Mouse (Mus musculus) kidney, adult 2 months (tissue): ENCODE results near the gene Sycp2. TPM values are rescaled to one million over a fixed set of nuclear protein-coding genes. Genes with fewer than 3 reads are reported as not detected.

Experiments
- DNase-seq: peaks from one replicate; pipeline ENCODE4 v3.0.0; 2021
- H3K27ac ChIP-seq: fragments of 200-500 bp; 2 replicates; pipeline ENCODE4 v1.5.1; 2012; ENCODE audit warnings: low read depth, low read length, control low read depth, inconsistent platforms; ENCODE audit not compliant: insufficient read depth
- H3K27me3 ChIP-seq: fragments of 200-500 bp; replicated peaks from 2 replicates; pipeline ENCODE4 v1.6.1; 2012; ENCODE audit warnings: mild to moderate bottlenecking, moderate library complexity, low read length, inconsistent platforms; ENCODE audit not compliant: control insufficient read depth, insufficient read depth
- H3K36me3 ChIP-seq: fragments of 200-500 bp; 2 replicates; pipeline ENCODE4 v1.6.1; 2012; ENCODE audit warnings: mild to moderate bottlenecking, moderate library complexity, low read length, inconsistent platforms; ENCODE audit not compliant: control insufficient read depth, insufficient read depth
- H3K4me1 ChIP-seq: fragments of 200-500 bp; 2 replicates; pipeline ENCODE4 v1.6.1; 2011; ENCODE audit warnings: low read length; ENCODE audit not compliant: control insufficient read depth, insufficient read depth
- H3K4me3 ChIP-seq: fragments of 200-500 bp; 2 replicates; pipeline ENCODE4 v1.5.1; 2011; ENCODE audit warnings: mild to moderate bottlenecking, low read depth, low read length, control low read depth; ENCODE audit not compliant: insufficient read depth
- CTCF ChIP-seq: fragments of 200-500 bp; conservative IDR thresholded peaks from 2 replicates; pipeline ENCODE4 v1.5.1; 2011; ENCODE audit warnings: low read depth, mild to moderate bottlenecking, control low read depth, low read length, moderate library complexity, mixed read lengths; ENCODE audit not compliant: insufficient read depth, insufficient read length
- POLR2A ChIP-seq: fragments of 200-500 bp; IDR thresholded peaks from one replicate; pipeline ENCODE4 v1.6.1; 2011; ENCODE audit warnings: low read depth, low read length, control low read depth
- WGBS: fragments of 180-500 bp; shearing (Covaris S2); methylation state at CpG from one replicate; pipeline ENCODE4 v1.1.7; 2018; 5-methylcytosine and 5-hydroxymethylcytosine counted together
- polyA plus RNA-seq: library from polyadenylated mRNA; depleted of rRNA; stranded (reverse); fragments of >200 nt; gene quantifications from 2 replicates; pipeline ENCODE4 v1.2.3, GENCODE M21; 2012

Sycp2 gene
- polyA plus RNA-seq, 1 experiment, result not detected

DNA sequence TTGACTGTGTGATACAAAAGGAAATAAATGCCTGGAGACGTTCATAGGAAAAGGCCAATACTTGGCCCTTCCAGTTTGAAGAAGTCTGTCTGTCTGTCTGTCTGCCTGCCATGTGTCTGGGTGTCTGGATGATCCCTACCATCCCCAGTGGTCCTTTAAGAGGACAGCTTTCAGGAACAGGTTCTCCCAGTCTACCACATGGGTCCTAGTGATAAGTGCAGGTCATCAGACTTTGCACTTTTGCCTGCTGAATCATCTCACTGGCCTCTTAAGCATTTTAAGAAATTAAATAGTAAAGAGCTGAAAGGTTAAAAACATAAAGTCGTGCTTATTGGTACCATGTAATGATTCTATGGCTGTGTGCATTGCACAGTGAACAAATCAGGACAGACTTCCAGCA lies 26.0 kb upstream of the Sycp2 start:
- no peaks in the 10 kb centered on the region for H3K4me1 ChIP-seq
- H3K27ac ChIP-seq, result no peak overlapping the region
- TF ChIP-seq CTCF, result no peak
- TF ChIP-seq POLR2A, result no peak
- H3K27me3 ChIP-seq, result no peaks in the 10 kb centered on the region
- no peak for DNase-seq
- H3K4me3 ChIP-seq, result no peak overlapping the region
- 67% methylated on average over 2 of the region's 2 CpGs for WGBS
- no peaks in the 10 kb centered on the region for H3K36me3 ChIP-seq

DNA sequence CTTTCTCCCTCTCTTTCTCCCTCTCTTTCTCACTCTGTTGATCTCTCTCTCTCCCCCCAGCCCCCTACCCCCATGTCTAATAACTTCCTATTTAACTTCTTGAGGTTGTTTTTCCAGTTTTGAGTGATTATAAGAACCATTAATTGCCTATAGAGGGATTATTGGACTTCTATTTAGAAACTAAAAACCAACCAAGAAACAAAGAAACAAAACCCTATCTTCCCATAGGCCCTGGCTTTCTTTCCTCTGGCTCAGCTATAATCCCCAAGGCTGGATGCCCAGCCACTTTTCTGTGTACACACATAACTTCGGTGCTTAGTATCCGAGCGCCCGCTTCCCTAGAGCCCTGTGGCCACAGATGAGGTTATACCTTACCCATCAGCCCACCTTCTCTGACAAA lies 22.7 kb upstream of the Sycp2 start, which contains the start of gene Cdh26:
Gene Cdh26, plus strand, starts transcription at position 301 of the 400 bp plus-strand sequence.
- WGBS, result 96% methylated on average over 4 of the region's 4 CpGs
- H3K4me3 ChIP-seq, result no peak within 1 kb of the TSS
- no peak for TF ChIP-seq CTCF
- TF ChIP-seq POLR2A, result no peak

DNA sequence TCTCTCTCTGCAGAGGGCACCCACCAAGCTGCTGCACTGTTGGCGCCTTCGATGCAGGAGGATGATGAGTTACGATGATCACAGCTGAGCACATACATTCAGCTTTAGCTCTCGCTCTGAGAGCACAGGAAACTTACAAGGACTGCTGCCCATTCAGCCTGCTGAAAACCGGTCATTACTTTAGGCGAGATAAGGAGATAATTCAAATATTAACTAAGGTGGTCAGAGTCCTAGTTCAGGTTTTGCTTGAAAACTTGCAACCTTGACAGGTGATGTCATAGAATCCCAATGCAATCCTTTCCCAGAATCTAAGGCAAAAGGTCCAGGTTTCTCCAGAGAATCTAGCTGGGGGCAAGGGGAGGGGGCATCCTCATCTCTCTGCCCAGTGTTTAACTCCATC lies 21.9 kb upstream of the Sycp2 start:
- Histone ChIP-seq H3K36me3 (no peaks in the 10 kb centered on the region), H3K27me3 (no peaks in the 10 kb centered on the region), H3K4me3 (no peak overlapping the region), H3K27ac (no peak overlapping the region), H3K4me1 (no peaks in the 10 kb centered on the region)
- 48% methylated on average over 6 of the region's 6 CpGs for WGBS
- DNase-seq, result peak; percentile 9
- TF ChIP-seq CTCF (no peak), POLR2A (no peak)

More for the DNA sequence above, 22.7 kb upstream of the Sycp2 start, which contains the start of gene Cdh26:
- no peak for DNase-seq
- H3K27ac ChIP-seq, result no peak within 1 kb of the TSS
- H3K27me3 ChIP-seq, result no peaks in the 10 kb centered on the region
- H3K36me3 ChIP-seq, result no peaks in the 10 kb centered on the region
- no peaks in the 10 kb centered on the region for H3K4me1 ChIP-seq

DNA sequence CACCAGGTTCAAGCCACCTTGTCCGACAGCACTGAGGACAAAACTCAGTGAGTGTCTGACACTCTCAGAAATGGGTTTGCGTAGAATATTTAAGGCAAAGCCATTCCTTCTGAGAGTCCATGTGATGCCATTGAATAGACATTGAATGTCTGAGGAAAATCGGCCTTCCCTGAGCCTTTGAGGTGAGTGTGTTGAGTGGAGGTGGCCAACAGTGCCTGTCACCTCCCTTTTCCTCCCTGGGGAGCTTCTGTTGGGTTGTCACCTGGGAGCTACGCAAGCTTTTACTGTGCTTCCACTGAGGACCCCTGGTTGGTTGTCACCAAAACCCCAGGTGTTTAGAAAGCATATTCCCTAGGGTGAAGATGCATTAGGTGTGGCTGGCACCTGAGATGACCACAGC lies 21.2 kb upstream of the Sycp2 start:
- Histone ChIP-seq H3K27me3 (no peaks in the 10 kb centered on the region), H3K36me3 (no peaks in the 10 kb centered on the region), H3K4me3 (no peak overlapping the region), H3K27ac (no peak overlapping the region), H3K4me1 (no peaks in the 10 kb centered on the region)
- 87% methylated on average over 4 of the region's 4 CpGs for WGBS
- DNase-seq, result no peak
- TF ChIP-seq POLR2A (no peak), CTCF (no peak)

DNA sequence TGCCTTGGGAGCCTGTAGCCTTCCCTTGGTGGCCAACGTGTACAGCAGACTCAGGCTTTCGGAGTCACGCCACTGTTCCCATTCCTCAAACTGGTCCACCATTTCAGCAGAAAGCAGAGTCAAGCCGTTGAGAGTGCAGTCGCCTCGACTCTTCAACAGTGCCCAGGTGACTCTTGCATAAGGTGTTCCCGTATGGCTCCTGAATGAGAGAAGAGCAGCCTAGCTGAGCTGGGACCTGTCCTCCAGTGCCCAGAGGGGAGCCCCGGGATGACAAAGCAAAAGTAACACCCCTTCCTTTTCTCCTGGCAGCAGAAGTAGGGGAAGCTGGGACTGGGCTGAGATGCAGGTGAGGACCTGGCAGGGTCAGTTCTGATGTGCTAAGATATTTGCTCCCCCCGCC lies 20.7 kb upstream of the Sycp2 start:
- no peak overlapping the region for H3K27ac ChIP-seq
- no peaks in the 10 kb centered on the region for H3K27me3 ChIP-seq
- H3K4me1 ChIP-seq, result no peaks in the 10 kb centered on the region
- no peak for DNase-seq
- no peak for TF ChIP-seq POLR2A
- no peak for TF ChIP-seq CTCF
- H3K36me3 ChIP-seq, result no peaks in the 10 kb centered on the region
- no peak overlapping the region for H3K4me3 ChIP-seq
- 82% methylated on average over 9 of the region's 9 CpGs for WGBS

DNA sequence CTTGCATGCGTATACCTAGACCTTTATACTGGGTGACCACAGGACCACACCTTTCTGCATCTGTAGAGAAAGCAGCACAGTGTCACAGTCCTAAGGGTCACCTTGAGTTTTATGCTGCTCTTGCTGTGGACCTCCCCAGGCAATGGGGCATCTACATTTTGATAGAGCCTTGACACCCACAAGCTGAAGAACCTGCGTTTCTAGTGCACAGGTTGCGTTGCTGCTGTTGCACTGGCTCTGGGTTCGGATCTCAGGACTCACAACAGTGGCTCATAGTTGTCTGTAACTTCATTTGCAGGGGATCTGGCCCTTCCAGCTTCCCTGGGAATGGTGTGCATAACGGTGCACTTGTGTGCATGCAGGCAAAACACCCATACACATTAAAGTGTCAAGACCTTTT lies 19.7 kb upstream of the Sycp2 start:
- Histone ChIP-seq H3K27me3 (no peaks in the 10 kb centered on the region), H3K4me3 (no peak overlapping the region), H3K36me3 (no peaks in the 10 kb centered on the region), H3K27ac (no peak overlapping the region), H3K4me1 (no peaks in the 10 kb centered on the region)
- no peak for DNase-seq
- no peak for TF ChIP-seq CTCF
- TF ChIP-seq POLR2A, result no peak
- WGBS, result 88% methylated on average over 5 of the region's 5 CpGs

DNA sequence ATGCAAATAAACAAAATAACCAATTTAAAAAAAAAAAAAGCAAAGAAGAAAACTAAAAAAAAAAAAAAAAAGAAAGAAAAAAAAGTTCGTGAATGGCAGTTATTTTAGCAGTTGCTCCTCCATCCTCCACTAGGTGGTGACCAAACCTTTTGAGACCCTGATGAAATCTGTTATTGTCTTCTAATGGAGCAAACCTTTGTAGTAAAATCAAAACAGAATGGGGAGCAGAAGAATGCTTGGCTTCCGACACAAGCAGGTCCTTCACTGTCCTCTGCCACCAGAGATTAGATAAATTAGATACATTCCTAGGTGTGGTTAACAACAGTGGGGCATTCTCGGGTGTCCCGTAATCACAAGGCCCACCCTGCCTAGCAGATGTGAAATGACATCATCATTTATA lies 18.7 kb upstream of the Sycp2 start:
- 0 out of 2 replicates have a peak, but pooled peaks have one; percentile 8 for TF ChIP-seq CTCF
- no peak for TF ChIP-seq POLR2A
- Histone ChIP-seq H3K4me3 (no peak overlapping the region), H3K27ac (no peak overlapping the region), H3K4me1 (no peaks in the 10 kb centered on the region), H3K27me3 (no peaks in the 10 kb centered on the region), H3K36me3 (no peaks in the 10 kb centered on the region)
- DNase-seq, result peak; percentile 21
- 43% methylated on average over 4 of the region's 4 CpGs for WGBS
